Mouse (Mus musculus) intestine, embryonic 15.5 days (tissue): ENCODE data around the gene Las1l. TPM values are rescaled to one million over a fixed set of nuclear protein-coding genes. Genes with fewer than 3 reads are reported as not detected.
"Not testable (repeated sequence)": the region's sequence is repeated elsewhere in the genome, so short reads cannot be mapped to it uniquely, and the experiment has no call there.

Source experiments
- ATAC-seq: fragments of 200-750 bp; cut with Nextera tagmentation; 2 replicates; pipeline ENCODE4 v1.8.0; 2017; ENCODE audit warnings: moderate TSS enrichment, moderate library complexity
- H3K27ac ChIP-seq: fragments of 300-500 bp; sonication (generic); 2 replicates; pipeline ENCODE4 v1.5.1; 2015; ENCODE audit warnings: mild to moderate bottlenecking, inconsistent platforms
- H3K27me3 ChIP-seq: fragments of 300-500 bp; sonication (generic); replicated peaks from 2 replicates; pipeline ENCODE4 v1.6.1; 2015; ENCODE audit warnings: inconsistent platforms
- H3K36me3 ChIP-seq: fragments of 300-500 bp; sonication (generic); 2 replicates; pipeline ENCODE4 v1.6.1; 2015; ENCODE audit warnings: inconsistent platforms
- H3K4me1 ChIP-seq: fragments of 300-500 bp; sonication (generic); replicated peaks from 2 replicates; pipeline ENCODE4 v1.6.1; 2015; ENCODE audit warnings: inconsistent platforms
- H3K4me2 ChIP-seq: fragments of 300-500 bp; sonication (generic); replicated peaks from 2 replicates; pipeline ENCODE4 v1.6.1; 2015; ENCODE audit warnings: mild to moderate bottlenecking, inconsistent platforms
- H3K4me3 ChIP-seq: fragments of 300-500 bp; sonication (generic); replicated peaks from 2 replicates; pipeline ENCODE4 v1.5.1; 2015; ENCODE audit warnings: inconsistent platforms
- H3K9ac ChIP-seq: fragments of 300-500 bp; sonication (generic); 2 replicates; pipeline ENCODE4 v1.6.1; 2015; ENCODE audit warnings: inconsistent platforms
- H3K9me3 ChIP-seq: fragments of 300-500 bp; sonication (generic); 2 replicates; pipeline ENCODE4 v1.6.1; 2016; ENCODE audit warnings: inconsistent platforms
- WGBS: fragments of 180-500 bp; shearing (Covaris S2); methylation state at CpG from one replicate; pipeline ENCODE4 v1.1.7; 2015; 5-methylcytosine and 5-hydroxymethylcytosine counted together
- polyA plus RNA-seq: library from polyadenylated mRNA; unstranded; fragments of >200 nt; fragmentation: Nextera tagmentation; extraction: Ambion mirVana; gene quantifications from 2 replicates; pipeline ENCODE4 v1.2.1, GENCODE M21; 2015

The Las1l gene
- 60.0 and 68.2 TPM in 2 replicates for polyA plus RNA-seq

DNA sequence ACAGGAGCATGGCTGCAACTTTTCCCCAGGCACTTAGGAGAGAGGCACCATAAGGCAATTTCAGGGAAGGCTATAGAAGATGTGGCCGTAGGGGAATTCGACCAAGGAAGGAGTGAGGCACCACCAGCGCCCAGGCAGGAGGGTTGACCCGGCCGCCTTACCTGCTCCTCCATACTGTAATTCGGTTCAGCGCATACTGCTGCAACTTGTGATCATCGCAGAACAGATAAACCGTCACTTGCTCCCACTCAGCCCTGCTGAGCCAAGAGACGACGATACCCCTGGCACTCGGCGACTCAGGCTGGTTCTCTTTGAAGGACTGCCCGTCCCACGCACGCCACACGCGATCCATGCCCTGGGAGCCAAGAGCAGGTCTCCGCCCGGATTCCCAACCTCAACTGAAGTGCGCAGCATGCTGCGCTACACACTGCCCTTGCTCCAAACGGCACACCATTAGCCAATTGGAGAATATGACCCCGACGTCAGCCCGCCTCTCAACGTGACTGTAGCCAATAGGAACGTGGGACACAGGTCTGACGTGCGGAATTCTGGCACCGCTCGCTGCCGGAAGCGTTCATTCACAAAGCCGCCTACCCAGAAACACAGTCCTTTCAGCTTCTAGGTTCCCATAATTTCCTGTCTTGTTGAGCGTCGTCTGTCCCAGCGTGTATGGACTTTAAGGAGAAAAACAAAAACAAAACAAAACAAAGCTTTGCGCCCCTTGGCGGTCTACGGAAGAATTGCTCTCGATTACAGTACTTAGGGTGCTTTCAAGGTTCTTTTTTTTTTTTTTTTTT, at the start of gene Las1l:
TSS of gene Las1l (minus strand) at position 466 of the 797 bp plus-strand sequence.
- peak within 1 kb of the TSS; percentile 57 for H3K4me3 ChIP-seq
- 22% methylated on average over 42 of the region's 42 CpGs for WGBS
- H3K9me3 ChIP-seq, result no peaks in the 10 kb centered on the region
- H3K4me2 ChIP-seq, result peak within 1 kb of the TSS; percentile 54
- H3K36me3 ChIP-seq, result no peaks in the 10 kb centered on the region
- ATAC-seq, result peak; percentile 100
- no peaks in the 10 kb centered on the region for H3K27me3 ChIP-seq
- H3K9ac ChIP-seq, result peak within 1 kb of the TSS; percentile 60
- H3K27ac ChIP-seq, result 0 out of 2 replicates have a peak within 1 kb of the TSS, but pooled peaks have one; percentile 23
- no peaks in the 10 kb centered on the region for H3K4me1 ChIP-seq

DNA sequence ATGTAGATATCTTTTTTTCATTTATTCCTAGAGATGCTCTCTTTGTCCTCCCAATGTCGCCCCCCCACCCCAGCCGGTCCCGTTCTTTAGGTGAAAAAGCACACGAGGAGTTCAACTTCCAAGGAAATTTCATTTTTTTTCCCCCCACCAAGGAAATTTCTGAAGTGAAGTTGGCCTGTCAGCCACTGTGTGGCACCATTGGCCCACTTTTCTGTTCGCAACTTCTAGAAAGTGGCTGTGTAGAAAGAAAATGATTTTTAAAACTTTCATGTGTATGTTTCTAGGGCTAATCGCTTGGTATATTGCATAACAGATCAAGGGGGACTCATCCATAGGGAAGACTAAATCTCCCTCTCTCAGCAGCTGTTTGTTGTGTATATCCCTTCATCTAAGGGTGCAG, 49.6 kb upstream of the Las1l start:
- Histone ChIP-seq H3K27me3 (no peaks in the 10 kb centered on the region), H3K9ac (no peak overlapping the region), H3K9me3 (no peaks in the 10 kb centered on the region), H3K4me3 (no peak overlapping the region), H3K36me3 (no peaks in the 10 kb centered on the region), H3K4me2 (no peak overlapping the region), H3K27ac (no peak overlapping the region), H3K4me1 (no peaks in the 10 kb centered on the region)
- ATAC-seq, result no peak
- WGBS, result 69% methylated on average over 6 of the region's 6 CpGs

DNA sequence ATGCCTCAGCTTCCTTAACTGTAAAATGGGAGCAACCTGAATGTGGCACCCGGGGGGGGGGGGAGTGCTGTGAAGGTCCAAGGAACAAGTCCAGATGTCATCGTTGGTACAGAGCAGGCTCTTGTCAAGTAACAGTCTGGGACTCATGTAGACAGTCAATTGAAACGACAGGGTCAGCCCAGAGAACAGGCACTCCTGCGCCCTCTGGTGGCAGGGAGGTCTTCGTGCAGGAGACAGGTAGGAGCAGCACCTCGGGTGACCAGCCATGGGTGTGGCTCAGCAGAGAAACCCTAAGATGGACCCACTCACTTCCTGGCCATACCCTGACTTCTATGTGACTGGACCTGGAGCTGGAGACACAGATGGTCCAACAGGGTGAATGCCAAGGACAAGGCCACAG, 42.8 kb upstream of the Las1l start:
- Histone ChIP-seq H3K27ac (no peak overlapping the region), H3K4me1 (no peaks in the 10 kb centered on the region), H3K9ac (no peak overlapping the region), H3K36me3 (no peaks in the 10 kb centered on the region), H3K4me3 (no peak overlapping the region), H3K4me2 (no peak overlapping the region), H3K9me3 (no peaks in the 10 kb centered on the region), H3K27me3 (no peaks in the 10 kb centered on the region)
- ATAC-seq, result no peak
- 84% methylated on average over 6 of the region's 6 CpGs for WGBS

DNA sequence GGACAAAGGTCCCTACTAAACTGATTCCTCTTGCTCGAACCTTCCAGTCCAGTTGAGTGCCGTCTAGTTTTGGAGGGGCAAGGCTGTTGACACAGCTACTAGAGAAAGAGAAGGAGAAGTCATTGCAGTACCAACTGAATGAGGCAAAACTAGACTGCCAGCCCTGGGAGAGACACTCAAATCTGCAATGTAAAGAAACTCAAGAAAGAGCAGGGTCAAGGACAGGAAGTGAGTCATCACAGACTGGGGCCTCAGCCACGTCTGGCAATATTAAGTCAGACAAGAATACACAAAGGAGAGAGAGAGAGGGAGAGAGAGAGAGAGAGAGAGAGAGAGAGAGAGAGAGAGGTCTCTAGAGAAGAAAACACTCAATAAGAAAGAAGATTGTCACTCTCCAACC, 36.4 kb upstream of the Las1l start:
- H3K27me3 ChIP-seq, result no peaks in the 10 kb centered on the region
- H3K9me3 ChIP-seq, result no peaks in the 10 kb centered on the region
- H3K4me2 ChIP-seq, result no peak overlapping the region
- no peaks in the 10 kb centered on the region for H3K4me1 ChIP-seq
- ATAC-seq, result no peak
- H3K36me3 ChIP-seq, result no peaks in the 10 kb centered on the region
- H3K4me3 ChIP-seq, result no peak overlapping the region
- 40% methylated on average over 3 of the region's 3 CpGs for WGBS
- no peak overlapping the region for H3K9ac ChIP-seq
- H3K27ac ChIP-seq, result no peak overlapping the region

DNA sequence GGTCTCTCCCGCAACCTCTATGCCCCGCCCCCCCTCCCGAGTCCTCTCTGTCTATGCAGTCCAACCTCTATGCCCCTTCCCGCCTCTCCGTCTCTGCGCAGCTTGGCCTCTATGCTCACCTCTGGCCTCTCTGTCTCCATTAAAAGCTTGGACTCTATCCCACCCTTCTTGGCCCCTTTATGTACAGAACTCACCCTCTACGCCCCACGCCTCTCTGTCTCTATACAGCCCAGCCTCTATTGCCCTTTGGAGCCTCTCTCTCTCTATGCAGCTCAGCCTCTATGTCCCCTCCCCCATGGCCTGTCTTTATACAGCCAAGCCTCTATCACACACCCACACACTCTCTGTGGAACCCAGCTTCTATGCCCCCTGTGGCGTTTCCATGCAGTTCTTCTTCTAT, 13.2 kb upstream of the Las1l start:
- H3K4me2 ChIP-seq, result no peak overlapping the region
- no peaks in the 10 kb centered on the region for H3K36me3 ChIP-seq
- no peaks in the 10 kb centered on the region for H3K4me1 ChIP-seq
- H3K27ac ChIP-seq, result no peak overlapping the region
- H3K9ac ChIP-seq, result no peak overlapping the region
- no peaks in the 10 kb centered on the region for H3K27me3 ChIP-seq
- H3K4me3 ChIP-seq, result no peak overlapping the region
- peak; percentile 65 for ATAC-seq
- WGBS, result 92% methylated on average over 9 of the region's 9 CpGs
- H3K9me3 ChIP-seq, result no peaks in the 10 kb centered on the region

DNA sequence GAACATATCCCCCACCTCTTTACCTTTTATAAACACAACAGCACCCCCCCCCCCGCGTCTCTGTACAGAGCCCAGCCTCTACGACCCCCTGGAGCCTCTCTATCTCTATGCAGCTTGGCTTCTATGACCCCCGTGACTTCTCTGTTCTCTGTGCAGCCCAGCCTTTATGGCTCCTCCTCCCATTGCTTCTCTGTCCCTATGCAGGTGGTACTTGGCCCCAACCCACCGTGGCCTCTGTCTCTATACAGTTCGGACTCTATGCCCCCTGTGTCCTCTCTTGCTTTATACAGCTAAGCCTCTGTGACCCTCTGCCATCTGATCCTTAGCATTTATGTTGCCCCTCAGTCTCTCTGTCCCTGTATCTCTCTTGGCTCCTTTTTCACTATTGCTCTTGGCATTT, 12.4 kb upstream of the Las1l start:
- Histone ChIP-seq H3K4me2 (no peak overlapping the region), H3K4me1 (no peaks in the 10 kb centered on the region), H3K27ac (no peak overlapping the region), H3K4me3 (no peak overlapping the region), H3K36me3 (no peaks in the 10 kb centered on the region), H3K9me3 (no peaks in the 10 kb centered on the region), H3K27me3 (no peaks in the 10 kb centered on the region), H3K9ac (no peak overlapping the region)
- peak; percentile 1; the same call in 1 of the 2 replicates for ATAC-seq
- WGBS, result 61% methylated on average over 6 of the region's 6 CpGs

DNA sequence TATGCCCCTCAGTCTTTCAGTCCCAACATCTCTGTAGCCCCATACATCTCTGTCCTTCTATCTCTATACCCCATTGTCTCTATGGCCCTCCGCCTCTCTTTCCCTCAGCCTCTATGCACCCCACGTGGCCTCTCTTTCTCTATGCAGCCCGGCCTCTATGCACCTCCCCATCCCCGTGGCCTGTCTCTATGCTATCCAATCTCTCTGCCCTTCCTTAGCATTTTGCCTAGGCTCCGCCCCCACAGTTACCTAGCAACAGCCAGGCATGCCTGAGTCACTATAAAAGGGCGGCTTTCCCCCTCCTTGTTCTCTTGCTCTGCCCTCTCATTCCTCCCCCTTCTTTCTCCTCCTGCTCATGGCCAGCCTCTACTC, 11.8 kb upstream of the Las1l start:
- ATAC-seq, result peak; percentile 90
- 30% methylated on average over 6 of the region's 6 CpGs for WGBS
- H3K9ac ChIP-seq, result peak overlapping the region; percentile 32; the same call in 1 of the 2 replicates
- H3K9me3 ChIP-seq, result no peaks in the 10 kb centered on the region
- H3K4me2 ChIP-seq, result peak overlapping the region; percentile 68
- H3K4me1 ChIP-seq, result no peaks in the 10 kb centered on the region
- H3K4me3 ChIP-seq, result peak overlapping the region; percentile 39
- peak overlapping the region; percentile 66 for H3K27ac ChIP-seq
- H3K27me3 ChIP-seq, result no peaks in the 10 kb centered on the region
- no peaks in the 10 kb centered on the region for H3K36me3 ChIP-seq

DNA sequence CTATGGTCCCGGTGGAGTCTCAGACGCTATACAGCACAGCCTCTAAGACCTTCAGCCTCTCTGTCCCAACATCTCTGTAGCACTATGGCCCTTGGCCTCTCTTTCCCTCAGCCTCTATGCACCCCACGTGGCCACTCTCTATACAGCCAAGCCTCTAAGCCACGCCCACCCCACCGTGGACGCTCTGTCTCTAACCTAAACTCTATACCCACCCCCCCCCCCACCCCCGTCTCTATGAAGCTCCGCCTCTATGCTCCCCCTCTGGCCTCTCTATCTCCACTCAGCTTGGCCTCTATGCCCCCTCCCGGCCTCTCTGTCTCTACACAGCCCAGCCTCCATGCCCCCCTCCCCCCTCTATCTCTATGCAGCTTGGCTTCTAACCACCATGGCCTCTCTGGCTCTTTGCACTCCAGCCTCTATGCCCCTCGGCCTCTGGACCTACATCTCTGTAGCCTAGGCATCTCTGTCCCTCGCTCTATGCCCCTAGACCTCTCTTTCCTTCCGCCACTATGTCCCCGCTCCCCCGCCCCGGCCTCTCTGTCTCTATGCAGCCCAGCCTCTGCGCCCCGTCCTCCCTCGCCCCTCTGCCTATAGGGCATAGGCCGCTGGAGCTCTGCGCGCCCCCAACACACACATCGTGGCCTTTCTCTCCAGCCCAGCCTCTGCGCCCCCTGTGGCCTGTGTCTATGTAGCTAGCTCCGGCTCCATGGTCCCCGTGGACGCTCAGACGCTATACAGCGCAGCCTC, 11.3 kb upstream of the Las1l start:
- H3K27me3 ChIP-seq, result no peaks in the 10 kb centered on the region
- H3K4me1 ChIP-seq, result no peaks in the 10 kb centered on the region
- peak; percentile 77 for ATAC-seq
- no peaks in the 10 kb centered on the region for H3K36me3 ChIP-seq
- WGBS, result 19% methylated on average over 26 of the region's 28 CpGs
- H3K9me3 ChIP-seq, result no peaks in the 10 kb centered on the region
- H3K27ac ChIP-seq, result peak overlapping the region; percentile 66
- peak overlapping the region; percentile 68 for H3K4me2 ChIP-seq
- peak overlapping the region; percentile 32; the same call in 1 of the 2 replicates for H3K9ac ChIP-seq
- H3K4me3 ChIP-seq, result peak overlapping the region; percentile 39

DNA sequence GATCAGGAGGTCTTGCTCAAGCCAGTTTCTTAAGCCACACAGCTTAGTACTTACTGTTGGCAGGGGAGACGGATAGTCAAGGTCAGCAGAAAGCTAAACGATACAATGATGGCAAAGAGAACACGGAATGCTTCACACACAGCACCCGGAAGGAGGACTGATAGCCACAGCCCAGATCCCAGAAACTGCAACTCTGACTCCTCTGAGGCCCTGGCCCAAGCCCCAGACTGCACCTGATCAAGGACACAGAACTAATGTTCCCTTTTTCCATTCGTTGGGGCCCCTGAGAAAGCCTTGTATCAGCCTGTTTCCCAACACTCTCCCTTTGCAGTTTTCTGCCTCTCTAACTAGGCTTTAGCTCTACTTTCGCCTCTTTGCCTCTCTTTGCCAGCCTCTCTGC, 8.3 kb upstream of the Las1l start:
- H3K4me1 ChIP-seq, result no peaks in the 10 kb centered on the region
- H3K27me3 ChIP-seq, result no peaks in the 10 kb centered on the region
- ATAC-seq, result no peak
- H3K4me3 ChIP-seq, result no peak overlapping the region
- H3K9me3 ChIP-seq, result no peaks in the 10 kb centered on the region
- WGBS, result 65% methylated on average over 6 of the region's 6 CpGs
- H3K27ac ChIP-seq, result no peak overlapping the region
- H3K36me3 ChIP-seq, result no peaks in the 10 kb centered on the region
- no peak overlapping the region for H3K4me2 ChIP-seq
- no peak overlapping the region for H3K9ac ChIP-seq

DNA sequence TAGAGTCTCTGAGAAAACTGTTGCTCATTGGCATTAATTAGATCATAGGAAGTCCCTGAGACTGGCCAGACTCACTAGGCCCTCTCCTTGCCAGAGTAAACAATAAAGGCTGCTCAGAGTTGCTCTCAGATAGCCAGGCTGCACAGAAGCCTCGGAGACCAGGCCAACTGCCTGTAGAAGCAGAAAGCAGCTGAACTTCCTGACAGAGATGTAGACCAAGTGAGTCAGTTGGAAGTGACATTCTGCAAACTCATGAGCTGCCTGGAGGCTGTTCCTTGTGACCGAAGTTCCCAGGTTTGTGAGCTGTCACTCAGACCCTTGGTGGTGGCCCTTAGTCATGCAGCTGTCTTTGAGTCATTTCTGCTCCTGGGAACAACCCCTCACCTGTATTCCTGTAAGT, 6.6 kb upstream of the Las1l start:
- Histone ChIP-seq H3K4me3 (no peak overlapping the region), H3K9ac (no peak overlapping the region), H3K4me1 (no peaks in the 10 kb centered on the region), H3K27me3 (no peaks in the 10 kb centered on the region), H3K9me3 (no peaks in the 10 kb centered on the region), H3K36me3 (no peaks in the 10 kb centered on the region), H3K4me2 (no peak overlapping the region), H3K27ac (no peak overlapping the region)
- no peak for ATAC-seq
- 74% methylated on average over 2 of the region's 2 CpGs for WGBS

DNA sequence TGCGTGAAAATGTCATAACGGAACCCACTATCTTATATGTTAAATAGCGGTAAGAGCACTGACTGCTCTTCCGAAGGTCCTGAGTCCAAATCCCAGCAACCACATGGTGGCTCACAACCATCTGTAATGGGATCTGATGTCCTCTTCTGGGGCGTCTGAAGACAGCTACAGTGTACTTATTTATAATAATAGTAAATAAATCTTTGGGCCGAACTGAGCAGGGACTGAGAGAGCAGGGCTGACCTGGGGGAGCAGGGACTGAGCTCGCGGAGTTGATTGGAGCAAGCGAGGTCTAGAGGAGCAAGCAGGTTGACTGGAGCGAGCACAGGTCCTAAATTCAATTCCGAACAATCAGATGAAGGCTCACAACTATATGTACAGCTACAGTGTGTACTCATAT, 699 bp upstream of the Las1l start:
- H3K4me3 ChIP-seq, result peak overlapping the region; percentile 57
- H3K4me1 ChIP-seq, H3K27me3 ChIP-seq, H3K9ac ChIP-seq, H3K9me3 ChIP-seq, H3K27ac ChIP-seq, H3K36me3 ChIP-seq: not testable (repeated sequence)
- ATAC-seq, result peak; percentile 23; the same call in 1 of the 2 replicates
- peak overlapping the region; percentile 51 for H3K4me2 ChIP-seq
- WGBS, result 41% methylated on average over 11 of the region's 11 CpGs

DNA sequence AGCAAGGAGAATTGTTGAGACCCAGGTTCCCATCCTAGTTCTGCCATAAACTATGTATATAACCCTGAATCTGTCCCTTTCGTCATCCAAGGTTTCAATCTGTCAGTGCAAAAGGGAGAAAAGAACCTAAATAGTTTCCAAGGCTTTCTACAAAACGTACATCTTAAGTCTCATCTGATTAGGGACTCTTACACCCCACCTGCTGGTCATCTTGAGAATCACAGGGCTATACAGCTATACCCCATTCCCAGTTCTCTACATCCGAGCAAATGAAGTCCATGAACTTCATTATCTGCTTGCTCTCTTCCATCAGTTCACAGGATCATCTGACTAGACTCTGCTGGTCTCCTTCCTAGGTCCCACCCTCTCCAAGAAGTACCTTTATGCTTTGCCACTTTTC, 6.0 kb downstream of the Las1l start:
- 50% methylated on average over 3 of the region's 3 CpGs for WGBS
- no peaks in the 10 kb centered on the region for H3K4me1 ChIP-seq
- no peak for ATAC-seq
- no peaks in the 10 kb centered on the region for H3K36me3 ChIP-seq
- no peak overlapping the region for H3K4me3 ChIP-seq
- H3K4me2 ChIP-seq, result no peak overlapping the region
- no peak overlapping the region for H3K27ac ChIP-seq
- no peak overlapping the region for H3K9ac ChIP-seq
- no peaks in the 10 kb centered on the region for H3K27me3 ChIP-seq
- H3K9me3 ChIP-seq, result no peaks in the 10 kb centered on the region
